Mouse (Mus musculus) right cerebral cortex, postnatal 10 days (tissue): ENCODE data around the gene Agk.

Source experiments
- DNase-seq, 2 experiments: peaks; one replicate each; pipeline ENCODE4 v3.0.0; 2021; ENCODE audit warnings: low spot score in 2 of 2

Gene Agk

DNA sequence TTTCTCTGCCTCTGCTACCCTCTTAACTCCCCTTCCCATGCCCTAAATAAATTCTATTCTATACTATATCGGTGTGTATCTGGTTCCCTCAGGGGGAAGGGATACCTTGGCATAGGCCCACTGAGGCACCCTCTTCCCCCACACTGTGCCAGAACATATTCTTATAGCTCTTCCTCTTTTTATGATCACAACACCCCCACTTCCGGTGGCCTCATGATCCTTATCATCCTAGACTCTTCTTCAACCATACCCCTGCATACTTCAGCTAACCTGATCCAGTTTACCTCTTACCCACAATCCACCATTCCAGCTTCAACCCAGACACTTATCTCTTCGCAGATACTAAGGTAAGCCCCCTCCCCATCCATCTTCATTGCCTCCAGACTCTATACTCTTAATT lies 86.1 kb downstream of the Agk start:
- no peak for DNase-seq

- DNase-seq, result no peak
Measured at GRCm38 (mm10) chr6:40413046-40413445, 88.1 kb downstream of the Agk start.

DNA sequence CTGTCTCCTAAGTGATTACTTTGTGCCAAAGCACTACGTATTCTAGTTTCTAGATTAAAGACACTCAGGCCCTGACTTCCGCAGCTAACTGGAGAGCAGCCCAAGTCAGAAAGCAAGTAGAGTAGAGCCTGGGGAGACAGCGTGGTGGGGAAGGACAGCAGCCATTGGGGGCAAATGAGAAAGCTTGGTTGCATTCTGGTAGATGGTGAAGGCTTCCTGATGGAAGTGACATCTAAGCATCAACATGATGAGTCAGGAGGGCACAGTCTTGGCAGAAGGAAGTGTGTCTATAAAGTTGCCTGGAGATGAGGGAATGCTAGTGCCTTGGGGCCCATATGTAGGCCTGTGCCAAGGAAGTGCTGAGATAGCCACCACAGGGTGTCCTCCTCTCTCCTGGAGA lies 88.6 kb downstream of the Agk start:
- no peak for DNase-seq

GRCm38 (mm10) chr6:40415799-40416198 lies 90.8 kb downstream of the Agk start:
- DNase-seq, result no peak

DNA sequence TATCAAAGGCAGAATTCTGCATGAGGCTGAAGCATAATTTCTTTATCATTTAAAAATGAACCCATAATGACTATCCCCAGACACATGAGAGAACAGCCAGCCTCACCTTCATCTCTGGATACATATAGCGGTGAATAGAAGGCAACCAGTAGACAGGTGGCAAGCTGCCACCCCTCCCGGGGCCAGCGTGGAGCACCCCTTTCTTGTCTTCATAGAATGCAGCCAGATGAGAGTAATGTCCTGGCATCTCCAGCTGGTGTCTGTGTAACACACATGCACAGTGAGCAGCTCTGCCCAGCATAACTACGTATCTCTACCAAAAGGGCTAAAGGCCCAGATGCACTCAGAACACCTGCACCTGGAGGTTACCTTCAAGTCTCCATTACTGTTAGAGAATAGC lies 93.4 kb downstream of the Agk start:
- no peak for DNase-seq

- no peak for DNase-seq
Measured at GRCm38 (mm10) chr6:40421099-40421498, 96.1 kb downstream of the Agk start.

DNA sequence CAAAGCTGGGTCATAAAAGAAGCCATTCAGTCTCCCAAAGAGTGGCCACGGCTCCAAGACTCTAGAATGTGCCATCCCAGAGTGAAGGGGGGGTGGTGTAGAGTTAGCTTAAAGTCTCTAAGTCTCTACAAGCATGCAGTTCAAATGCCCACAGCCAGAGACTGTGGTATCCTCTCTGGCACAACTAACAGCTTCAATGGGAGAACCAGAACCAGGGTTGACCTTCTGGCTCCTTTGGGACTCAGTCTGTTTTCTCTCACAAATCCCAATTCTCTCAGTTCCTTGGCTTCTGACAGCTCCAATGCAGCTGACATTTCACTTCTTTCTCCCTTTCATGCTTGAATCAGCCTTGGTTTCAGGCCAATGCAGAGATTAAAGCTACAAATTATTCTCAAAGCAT lies 98.0 kb downstream of the Agk start:
- DNase-seq, result no peak

- no peak for DNase-seq
Measured at GRCm38 (mm10) chr6:40423774-40424173, 98.8 kb downstream of the Agk start.

GRCm38 (mm10) chr6:40427441-40427840 lies 102.5 kb downstream of the Agk start:
- no peak for DNase-seq

GRCm38 (mm10) chr6:40428696-40429095 lies 103.7 kb downstream of the Agk start:
- no peak for DNase-seq

DNA sequence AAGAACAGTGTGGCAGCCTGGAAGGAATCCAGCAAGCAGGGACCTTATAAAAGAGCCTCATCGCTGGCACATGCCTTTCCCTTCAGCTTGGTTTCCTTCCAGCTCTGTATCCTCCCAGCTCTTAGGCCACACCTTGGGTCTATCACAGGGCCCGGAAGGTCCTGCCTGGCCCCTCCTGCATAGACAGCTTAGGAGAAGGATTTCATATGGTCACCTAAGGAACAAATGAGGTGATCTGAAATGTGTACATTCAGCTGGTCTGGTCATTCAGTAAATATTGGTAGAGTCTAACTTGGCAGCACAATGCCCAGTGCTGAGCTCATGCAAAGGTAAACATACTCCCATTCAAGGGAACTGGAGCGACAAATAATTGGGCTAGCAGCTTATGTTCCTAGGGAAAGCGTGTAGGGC lies 104.6 kb downstream of the Agk start:
- DNase-seq, result no peak

GRCm38 (mm10) chr6:40430251-40430650 lies 105.3 kb downstream of the Agk start:
- DNase-seq, result no peak

- DNase-seq, result no peak
Measured at GRCm38 (mm10) chr6:40430878-40431277, 105.9 kb downstream of the Agk start.

DNA sequence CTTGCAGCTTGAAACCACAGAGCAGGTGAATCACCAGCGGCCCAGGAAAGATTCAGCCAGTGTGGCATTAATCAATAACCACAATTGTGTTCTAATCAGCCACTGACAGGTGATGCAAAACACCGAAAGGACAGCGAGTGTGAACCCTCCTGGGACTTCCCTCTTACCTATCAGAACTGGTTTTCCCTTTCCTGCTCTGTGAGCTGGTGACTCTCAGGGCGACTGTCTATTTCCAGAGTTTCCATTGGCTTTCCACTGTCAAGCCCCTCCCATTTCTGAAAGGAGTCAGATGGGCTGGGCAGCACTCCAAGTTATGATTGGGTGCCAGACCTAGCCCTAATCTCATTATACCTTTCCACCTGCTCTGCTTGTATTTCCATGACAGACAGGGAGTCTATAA lies 106.4 kb downstream of the Agk start:
- no peak for DNase-seq

- DNase-seq, result no peak
Measured at GRCm38 (mm10) chr6:40431812-40432211, 106.8 kb downstream of the Agk start.

DNA sequence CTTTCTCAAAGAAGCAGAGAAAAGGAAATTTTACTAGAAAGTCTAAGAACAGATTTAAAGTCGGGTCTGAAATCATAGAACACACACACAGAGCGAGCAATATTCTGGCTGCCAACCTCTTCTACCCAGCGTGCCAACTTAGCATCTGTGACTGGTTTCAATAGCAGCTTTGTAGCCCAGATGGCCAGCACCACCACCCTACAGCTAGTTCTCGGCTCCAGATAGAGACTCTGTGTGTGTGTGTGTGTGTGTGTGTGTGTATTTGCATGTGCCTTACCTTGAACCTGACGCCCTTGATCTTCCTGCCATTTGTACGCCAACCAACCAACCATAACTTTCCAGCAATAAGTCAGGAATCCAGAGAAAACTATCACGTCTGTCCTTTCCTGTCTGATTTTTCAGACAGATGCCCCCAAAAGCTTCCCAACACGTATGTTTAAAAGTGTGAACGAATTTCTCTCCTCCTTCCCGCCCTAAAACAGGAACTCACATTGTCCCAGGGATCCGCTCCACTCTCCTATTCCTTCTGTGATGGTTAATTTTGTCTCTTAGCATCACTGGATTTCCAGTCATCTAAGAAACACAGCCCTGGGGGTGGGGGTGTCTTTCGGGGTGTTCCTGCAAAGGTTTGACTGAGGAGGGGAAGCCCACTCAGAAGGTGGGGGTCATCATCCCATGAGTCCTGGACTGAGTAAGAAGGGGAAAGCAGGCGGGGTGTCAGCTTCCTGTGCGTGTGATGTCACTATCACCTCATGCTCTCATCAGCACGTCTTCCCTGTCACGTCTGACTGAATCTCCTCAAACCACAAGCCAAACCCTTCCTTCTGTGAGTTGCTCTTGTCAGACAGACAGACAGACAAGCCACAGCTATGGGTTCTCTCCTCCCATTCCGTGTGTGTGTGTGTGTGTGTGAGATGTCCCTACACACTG lies 107.6 kb downstream of the Agk start:
- DNase-seq, result peak; percentile 86 to 92

- no peak for DNase-seq
Measured at GRCm38 (mm10) chr6:40434697-40435096, 109.7 kb downstream of the Agk start.

GRCm38 (mm10) chr6:40435151-40436046 lies 110.4 kb downstream of the Agk start:
- peak; percentile 86 to 88 for DNase-seq

GRCm38 (mm10) chr6:40436047-40436483 lies 111.1 kb downstream of the Agk start, which contains the start of gene E330009J07Rik:
Gene E330009J07Rik, minus strand, starts transcription at chr6:40436135.
- peak; percentile 79 to 84 for DNase-seq

DNA sequence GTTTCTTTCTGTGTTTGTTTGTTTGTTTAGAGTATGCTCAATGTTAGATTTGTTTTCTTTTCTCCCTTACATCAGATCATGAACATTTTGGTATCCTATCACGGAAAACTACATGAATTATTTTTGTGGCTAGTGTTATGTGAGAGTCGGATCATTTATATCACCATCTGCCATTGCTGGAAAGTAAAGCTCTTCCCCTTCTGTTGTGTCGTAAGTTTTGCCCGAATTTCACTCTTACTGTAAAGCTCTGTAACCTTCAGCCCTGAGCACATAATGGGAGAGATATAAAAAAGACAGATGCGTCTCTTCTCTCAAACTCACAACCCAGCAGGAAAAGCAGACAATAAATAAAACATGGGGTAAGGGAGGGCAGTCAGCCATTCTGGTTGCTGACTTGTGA lies 114.0 kb downstream of the Agk start, which contains the start of gene Wee2:
Gene Wee2 (plus strand): TSS at position 153 of the 400 bp plus-strand sequence.
- no peak for DNase-seq

- DNase-seq, result no peak
Measured at GRCm38 (mm10) chr6:40439731-40440130, 114.8 kb downstream of the Agk start.

DNA sequence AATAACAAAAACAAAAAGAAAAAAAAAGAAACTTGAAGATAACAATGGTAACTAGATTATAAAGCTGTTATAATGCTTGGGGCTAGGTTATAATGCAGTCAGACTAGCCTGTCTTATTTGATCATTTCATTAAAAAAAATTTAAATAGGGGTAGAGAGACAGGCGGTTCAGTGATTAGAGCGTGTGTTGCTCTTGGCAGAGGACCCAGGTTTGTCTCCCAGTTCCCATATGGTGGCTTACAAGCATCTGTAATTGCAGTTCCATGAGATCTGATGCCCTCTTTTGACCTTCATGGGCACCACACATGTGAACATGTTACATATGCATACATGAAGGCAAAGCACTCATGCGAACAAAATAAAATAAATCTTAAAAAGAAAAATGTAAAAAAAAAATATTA lies 116.3 kb downstream of the Agk start:
- no peak for DNase-seq
